Mouse (Mus musculus) CH12.LX (cell line): Measurements from ENCODE around the gene Foxn1. TPM values are rescaled to one million over a fixed set of nuclear protein-coding genes. Genes with fewer than 3 reads are reported as not detected.

Source experiments
- DNase-seq: peaks from one replicate; pipeline ENCODE4 v3.0.0-alpha.2; 2013; ENCODE audit errors: extremely low read depth
- H3K27ac ChIP-seq: 2 replicates; pipeline ENCODE4 v1.5.1; 2012; ENCODE audit warnings: low read depth, mild to moderate bottlenecking, control low read depth, moderate library complexity; ENCODE audit not compliant: insufficient read depth
- H3K27me3 ChIP-seq: replicated peaks from 2 replicates; pipeline ENCODE3; 2012; ENCODE audit warnings: inconsistent platforms
- H3K36me3 ChIP-seq, 2 experiments: replicated peaks in 1 of 2; 2 replicates each; pipeline versions ENCODE3 to v1.6.1; 2012; ENCODE audit warnings: inconsistent platforms in 1 of 2, low read length in 1 of 2, mild to moderate bottlenecking in 1 of 2, mixed read lengths in 1 of 2, moderate library complexity in 1 of 2; ENCODE audit not compliant: control insufficient read depth in 1 of 2, insufficient read depth in 1 of 2
- H3K4me1 ChIP-seq, 2 experiments: 2 replicates each; pipeline ENCODE4 v1.6.1; 2012; ENCODE audit warnings: inconsistent platforms in 1 of 2, moderate library complexity in 1 of 2; ENCODE audit not compliant: insufficient read depth in 2 of 2, control insufficient read depth in 1 of 2
- H3K4me2 ChIP-seq: 2 replicates; pipeline ENCODE4 v1.6.1; 2012; ENCODE audit warnings: low read depth, mild to moderate bottlenecking, control low read depth; ENCODE audit not compliant: poor library complexity, insufficient read depth, severe bottlenecking
- H3K4me3 ChIP-seq, 3 experiments: fragments of 150-350 bp in 1 of 3; sonication (generic) in 1 of 3; replicated peaks in 1 of 3; 2 replicates each; pipeline versions ENCODE3 to v1.5.1; 2011 to 2012; ENCODE audit warnings: low read depth in 2 of 3, low read length in 2 of 3, mild to moderate bottlenecking in 2 of 3, moderate library complexity in 2 of 3, control low read depth in 1 of 3, improper control_type of control experiment in 1 of 3, inconsistent platforms in 1 of 3, mixed read lengths in 1 of 3; ENCODE audit not compliant: poor library complexity in 1 of 3
- H3K79me2 ChIP-seq: replicated peaks from 2 replicates; pipeline ENCODE4 v1.6.1; 2012; ENCODE audit warnings: mild to moderate bottlenecking, moderate library complexity; ENCODE audit not compliant: control insufficient read depth, poor library complexity, insufficient read depth, severe bottlenecking; ENCODE audit errors: extremely low read depth
- H3K9ac ChIP-seq: 2 replicates; pipeline ENCODE4 v1.6.1; 2012; ENCODE audit warnings: low read depth, mild to moderate bottlenecking, control low read depth, moderate library complexity; ENCODE audit not compliant: insufficient read depth
- H3K9me3 ChIP-seq: replicated peaks from 2 replicates; pipeline ENCODE3; 2012; ENCODE audit warnings: low read length, inconsistent platforms, mixed read lengths
- BHLHE40 ChIP-seq: IDR thresholded peaks from 2 replicates; pipeline ENCODE4 v1.6.1; 2011; ENCODE audit warnings: mild to moderate bottlenecking, low read depth, low read length, improper control_type of control experiment
- CHD1 ChIP-seq: IDR thresholded peaks from 2 replicates; pipeline ENCODE4 v1.6.1; 2012; ENCODE audit warnings: low read depth, low read length, improper control_type of control experiment, inconsistent platforms
- CHD2 ChIP-seq: IDR thresholded peaks from 2 replicates; pipeline ENCODE4 v1.6.1; 2011; ENCODE audit warnings: low read length, improper control_type of control experiment
- CTCF ChIP-seq, 2 experiments: IDR thresholded peaks in 1 of 2; conservative IDR thresholded peaks in 1 of 2; 2 replicates each; pipeline ENCODE4 v1.5.1; 2011 to 2012; ENCODE audit warnings: low read depth in 2 of 2, low read length in 2 of 2, improper control_type of control experiment in 1 of 2, inconsistent platforms in 1 of 2, mild to moderate bottlenecking in 1 of 2, moderate library complexity in 1 of 2
- E2F4 ChIP-seq: IDR thresholded peaks from 2 replicates; pipeline ENCODE4 v1.6.1; 2011; ENCODE audit warnings: low read depth, low read length, improper control_type of control experiment; ENCODE audit not compliant: insufficient replicate concordance
- ELF1 ChIP-seq: IDR thresholded peaks from 2 replicates; pipeline ENCODE4 v1.6.1; 2014; ENCODE audit warnings: low read depth, mild to moderate bottlenecking, inconsistent platforms, low read length, improper control_type of control experiment
- EP300 ChIP-seq: IDR thresholded peaks from 2 replicates; pipeline ENCODE4 v1.6.1; 2011; ENCODE audit warnings: low read length, improper control_type of control experiment
- ETS1 ChIP-seq: conservative IDR thresholded peaks from 2 replicates; pipeline ENCODE4 v1.6.1; 2012; ENCODE audit warnings: low read depth, mild to moderate bottlenecking, inconsistent platforms, low read length, improper control_type of control experiment, moderate library complexity
- GABPA ChIP-seq: IDR thresholded peaks from 2 replicates; pipeline ENCODE4 v1.6.1; 2012; ENCODE audit warnings: low read depth, low read length, improper control_type of control experiment, inconsistent platforms; ENCODE audit not compliant: insufficient replicate concordance
- HCFC1 ChIP-seq: IDR thresholded peaks from 2 replicates; pipeline ENCODE4 v1.6.1; 2012; ENCODE audit warnings: low read depth, mild to moderate bottlenecking, inconsistent platforms, low read length, improper control_type of control experiment
- IRF4 ChIP-seq: IDR thresholded peaks from 2 replicates; pipeline ENCODE4 v1.6.1; 2014; ENCODE audit warnings: low read depth, mild to moderate bottlenecking, inconsistent platforms, low read length, improper control_type of control experiment
- JUND ChIP-seq: conservative IDR thresholded peaks from 2 replicates; pipeline ENCODE4 v1.6.1; 2011; ENCODE audit warnings: low read depth, low read length, improper control_type of control experiment
- KAT2A ChIP-seq: IDR thresholded peaks from 2 replicates; pipeline ENCODE4 v1.6.1; 2012; ENCODE audit warnings: low read length, improper control_type of control experiment, inconsistent platforms; ENCODE audit not compliant: insufficient replicate concordance
- MAFK ChIP-seq: IDR thresholded peaks from 2 replicates; pipeline ENCODE4 v1.6.1; 2011; ENCODE audit warnings: low read length, improper control_type of control experiment; ENCODE audit not compliant: insufficient replicate concordance
- MAX ChIP-seq: IDR thresholded peaks from 2 replicates; pipeline ENCODE4 v1.6.1; 2011; ENCODE audit warnings: low read length, improper control_type of control experiment
- MAZ ChIP-seq: IDR thresholded peaks from 2 replicates; pipeline ENCODE4 v1.6.1; 2012; ENCODE audit warnings: low read depth, mild to moderate bottlenecking, inconsistent platforms, low read length, improper control_type of control experiment, moderate library complexity
- MEF2A ChIP-seq: IDR thresholded peaks from 2 replicates; pipeline ENCODE4 v1.6.1; 2014; ENCODE audit warnings: low read depth, mild to moderate bottlenecking, inconsistent platforms, low read length, improper control_type of control experiment, borderline replicate concordance
- MXI1 ChIP-seq: IDR thresholded peaks from 2 replicates; pipeline ENCODE4 v1.6.1; 2011; ENCODE audit warnings: mild to moderate bottlenecking, low read depth, low read length, improper control_type of control experiment
- NELFE ChIP-seq: IDR thresholded peaks from 2 replicates; pipeline ENCODE4 v1.6.1; 2011; ENCODE audit warnings: low read depth, low read length, improper control_type of control experiment
- PAX5 ChIP-seq: IDR thresholded peaks from 2 replicates; pipeline ENCODE4 v1.6.1; 2012; ENCODE audit warnings: low read length, inconsistent platforms, mixed read lengths
- POLR2A ChIP-seq: IDR thresholded peaks from 2 replicates; pipeline ENCODE4 v1.6.1; 2011; ENCODE audit warnings: low read depth, mild to moderate bottlenecking, improper control_type of control experiment, low read length
- POLR2AphosphoS2 ChIP-seq: IDR thresholded peaks from 2 replicates; pipeline ENCODE4 v1.6.1; 2011; ENCODE audit warnings: low read depth, low read length, improper control_type of control experiment
- RAD21 ChIP-seq: IDR thresholded peaks from 2 replicates; pipeline ENCODE4 v1.6.1; 2011; ENCODE audit warnings: low read depth, mild to moderate bottlenecking, low read length, improper control_type of control experiment, moderate library complexity
- RCOR1 ChIP-seq: conservative IDR thresholded peaks from 2 replicates; pipeline ENCODE4 v1.6.1; 2012; ENCODE audit warnings: low read depth, mild to moderate bottlenecking, inconsistent platforms, low read length, improper control_type of control experiment
- SIN3A ChIP-seq: IDR thresholded peaks from 2 replicates; pipeline ENCODE4 v1.6.1; 2012; ENCODE audit warnings: low read length, improper control_type of control experiment, inconsistent platforms
- SMC3 ChIP-seq: IDR thresholded peaks from 2 replicates; pipeline ENCODE4 v1.6.1; 2011; ENCODE audit warnings: low read depth, low read length, improper control_type of control experiment
- TBP ChIP-seq: conservative IDR thresholded peaks from 2 replicates; pipeline ENCODE4 v1.6.1; 2011; ENCODE audit warnings: low read depth, low read length, improper control_type of control experiment
- TCF12 ChIP-seq: IDR thresholded peaks from 2 replicates; pipeline ENCODE4 v1.6.1; 2014; ENCODE audit warnings: low read depth, mild to moderate bottlenecking, inconsistent platforms, low read length, improper control_type of control experiment
- UBTF ChIP-seq: IDR thresholded peaks from 2 replicates; pipeline ENCODE4 v1.6.1; 2012; ENCODE audit warnings: low read depth, mild to moderate bottlenecking, inconsistent platforms, low read length, improper control_type of control experiment, moderate library complexity
- USF1 ChIP-seq: IDR thresholded peaks from 2 replicates; pipeline ENCODE4 v1.6.1; 2014; ENCODE audit warnings: low read depth, mild to moderate bottlenecking, inconsistent platforms, low read length, improper control_type of control experiment
- USF2 ChIP-seq: conservative IDR thresholded peaks from 2 replicates; pipeline ENCODE4 v1.6.1; 2011; ENCODE audit warnings: low read depth, low read length, improper control_type of control experiment
- ZC3H11A ChIP-seq: IDR thresholded peaks from 2 replicates; pipeline ENCODE4 v1.6.1; 2012; ENCODE audit warnings: low read depth, mild to moderate bottlenecking, inconsistent platforms, low read length, improper control_type of control experiment
- ZKSCAN1 ChIP-seq: IDR thresholded peaks from 2 replicates; pipeline ENCODE4 v1.6.1; 2012; ENCODE audit warnings: low read depth, inconsistent platforms, low read length, improper control_type of control experiment, borderline replicate concordance
- ZMIZ1 ChIP-seq: IDR thresholded peaks from 2 replicates; pipeline ENCODE4 v1.6.1; 2012; ENCODE audit warnings: low read depth, mild to moderate bottlenecking, inconsistent platforms, low read length, improper control_type of control experiment
- ZNF384 ChIP-seq: IDR thresholded peaks from 2 replicates; pipeline ENCODE4 v1.6.1; 2012; ENCODE audit warnings: low read depth, low read length, improper control_type of control experiment, inconsistent platforms
- dilution Hi-C: fragments of 300-500 bp; cut with MboI; formaldehyde crosslinking; loops from 2 replicates; pipeline ENCODE4 v1.14.3; 2020; ENCODE audit warnings: low sequenced_read_pairs; ENCODE audit not compliant: extremely low pct_unique_long_range_greater_than_20kb, extremely low pct_ligation_motif_present
- in situ Hi-C: fragments of 300-500 bp; cut with MboI; formaldehyde crosslinking; loops from 3 replicates; pipeline ENCODE4 v1.14.3; 2019; ENCODE audit warnings: low sequenced_read_pairs, low pct_ligation_motif_present, low pct_unique_long_range_greater_than_20kb, mixed read lengths
- polyA plus RNA-seq: library from polyadenylated mRNA; unstranded; fragments of >175 nt; gene quantifications from 2 replicates; pipeline ENCODE4 v1.2.1, GENCODE M21; 2012; ENCODE audit warnings: low read depth; ENCODE audit not compliant: insufficient read length
- total RNA-seq, 2 experiments: library from RNA; depleted of rRNA; stranded (reverse); fragments of 300-350 nt in 1 of 2; fragments of >200 nt in 1 of 2; gene quantifications; 2 replicates each; pipeline ENCODE4 v1.2.3; 2012 to 2014

The Foxn1 gene
- total and polyA plus RNA-seq, 3 experiments: not detected

- no peak overlapping the region for H3K4me3 ChIP-seq
- H3K27me3 ChIP-seq: no peaks in the 10 kb centered on the region
- H3K4me2 ChIP-seq: no peak overlapping the region
- TF ChIP-seq ZC3H11A (no peak), CHD2 (0 out of 2 replicates have a peak, but pooled peaks have one; percentile 16)
- H3K4me1 ChIP-seq: peaks cover 5 to 48% of the 10 kb centered on the region in 2 experiments; a peak in 3 of 4 replicates
- in situ Hi-C loops: no loop called here
- no peak for DNase-seq
- peaks cover 0 to 6% of the 10 kb centered on the region in 2 experiments for H3K36me3 ChIP-seq
- H3K27ac ChIP-seq: no peak overlapping the region
- no peak overlapping the region for H3K9ac ChIP-seq
- H3K9me3 ChIP-seq: no peaks in the 10 kb centered on the region
- dilution Hi-C loops: no loop called here
- no peaks in the 10 kb centered on the region for H3K79me2 ChIP-seq
Observed at GRCm38 (mm10) chr11:78354905-78355304, 31.5 kb downstream of the Foxn1 start.

GRCm38 (mm10) chr11:78353081-78353480 lies 33.3 kb downstream of the Foxn1 start:
- in situ Hi-C loops (no loop called here), dilution Hi-C loops (no loop called here)
- H3K36me3 ChIP-seq: peaks cover 6 to 22% of the 10 kb centered on the region in 2 experiments
- H3K4me2 ChIP-seq: no peak overlapping the region; the same call in 1 of the 2 replicates
- H3K4me3 ChIP-seq: no peak overlapping the region
- no peaks in the 10 kb centered on the region for H3K27me3 ChIP-seq
- H3K4me1 ChIP-seq: peaks cover 21 to 52% of the 10 kb centered on the region in 2 experiments
- H3K27ac ChIP-seq: no peak overlapping the region
- no peaks in the 10 kb centered on the region for H3K9me3 ChIP-seq
- no peaks in the 10 kb centered on the region for H3K79me2 ChIP-seq
- no peak overlapping the region for H3K9ac ChIP-seq
- DNase-seq: peak; percentile 81
- TF ChIP-seq ELF1 (peak; percentile 70), MAFK (no peak), POLR2AphosphoS2 (no peak), TCF12 (peak; percentile 55; the same call in 1 of the 2 replicates), UBTF (no peak), HCFC1 (no peak), USF2 (no peak), E2F4 (no peak), SMC3 (no peak), CHD2 (no peak), EP300 (no peak), ZMIZ1 (no peak), ETS1 (no peak), CTCF (conservative IDR thresholded peaks at IDR 0.05 in 1 of 2, IDR thresholded peaks at IDR 0.05 in 1 of 2; ENCODE audit: low read depth in 2 of 2, low read length in 2 of 2) (no peak), GABPA (no peak), BHLHE40 (no peak), IRF4 (no peak), PAX5 (no peak), RAD21 (no peak), CHD1 (no peak), MAZ (no peak), MXI1 (no peak), ZKSCAN1 (no peak), RCOR1 (no peak), JUND (no peak), TBP (peak; percentile 50), SIN3A (no peak), USF1 (no peak), NELFE (peak; percentile 47; the same call in 1 of the 2 replicates), POLR2A (peak; percentile 68), ZNF384 (no peak), KAT2A (no peak), MEF2A (no peak), MAX (no peak)
